12 mouse cellular contexts compared by ENCODE assay signal in genomic region chr4:135895071-135895571, GRCm38 (mm10). TPM values are rescaled to one million over a fixed set of nuclear protein-coding genes. Genes with fewer than 3 reads are reported as not detected.
DNase-seq lines count a peak whose midpoint lies in the region; ATAC-seq and TF ChIP-seq lines count a peak whose summit lies in the region.
"Had no signal": no experiment of that assay in that cellular context is flagged by ENCODE, and none has a peak within 500 bp of the region (broad histone marks: within the 10 kb centered on the region; RNA-seq: fewer than 3 reads in every experiment).

Gene Cnr2 (plus strand): TSS chr4:135895394.

- 27% methylated on average over 8 of the region's 8 CpGs for WGBS in heart, embryonic 15.5 days
- WGBS in spleen, adult 2 months, result 7% methylated on average over 8 of the region's 8 CpGs

- H3K27ac ChIP-seq in heart, embryonic 15.5 days, result no peak within 1 kb of the TSS
- H3K27ac ChIP-seq in spleen, adult 2 months (ENCODE audit: insufficient read depth, low read length), result peak within 1 kb of the TSS; percentile 92
- H3K27ac ChIP-seq: gastrocnemius, adult 2 months had no signal

- H3K9ac ChIP-seq in heart, embryonic 15.5 days, result 0 out of 2 replicates have a peak within 1 kb of the TSS, but pooled peaks have one; percentile 7

- peak within 1 kb of the TSS; percentile 4; the same call in 1 of the 2 replicates for H3K4me2 ChIP-seq in heart, embryonic 15.5 days

- DNase-seq in heart, postnatal 14 days, result no peak
- DNase-seq in spleen, adult 2 months (ENCODE audit: low read depth in 1 of 2, low spot score in 2 of 2), result peak in 1 of 2 experiments; percentile 62
- no peak for DNase-seq in frontal cortex, adult 2 months (ENCODE audit: extremely low spot score in 1 of 2, low spot score in 1 of 2)
- no peak for DNase-seq in layer of hippocampus, postnatal 25 days (ENCODE audit: extremely low spot score in 1 of 2, low spot score in 1 of 2)
- DNase-seq in adrenal gland, postnatal 36 days, result no peak
- DNase-seq: cerebellum, adult 9-10 months; gastrocnemius, adult 2 months; right cerebral cortex, postnatal 25 days had no signal

- peaks cover 11% of the 10 kb centered on the region for H3K4me1 ChIP-seq in heart, embryonic 15.5 days (replicated peaks)
- H3K4me1 ChIP-seq in spleen, adult 2 months (ENCODE audit: control insufficient read depth, insufficient read depth, insufficient read length), result peaks cover 23% of the 10 kb centered on the region

- ATAC-seq in heart, embryonic 15.5 days (replicated peaks; ENCODE audit: insufficient number of reproducible peaks, insufficient read depth, low FRiP score, low read depth), result no peak
- peak; percentile 57 for ATAC-seq in CD4-positive, CD25-positive, alpha-beta regulatory T cell, adult 4 months
- ATAC-seq in inflammation-experienced regulatory T-cells, adult 6 months, result peak; percentile 58

- intact Hi-C loops in heart, postnatal 14 days (cut with DNase I), result no loop called here

- no peaks in the 10 kb centered on the region for H3K9me3 ChIP-seq in heart, embryonic 15.5 days (replicated peaks)

- no peaks in the 10 kb centered on the region for H3K27me3 ChIP-seq in heart, embryonic 15.5 days
- no peaks in the 10 kb centered on the region for H3K27me3 ChIP-seq in spleen, adult 2 months (ENCODE audit: control insufficient read depth, insufficient read depth, low read length)

- no peaks in the 10 kb centered on the region for H3K36me3 ChIP-seq in heart, embryonic 15.5 days
- H3K36me3 ChIP-seq in spleen, adult 2 months (ENCODE audit: control insufficient read depth, insufficient read depth, low read length), result no peaks in the 10 kb centered on the region

- H3K4me3 ChIP-seq in heart, embryonic 15.5 days, result no peak within 1 kb of the TSS
- H3K4me3 ChIP-seq in spleen, adult 2 months (ENCODE audit: extremely low read depth, insufficient read depth, insufficient read length), result peak within 1 kb of the TSS; percentile 71
- H3K4me3 ChIP-seq: gastrocnemius, adult 2 months had no signal

- TF ChIP-seq POLR2A in spleen, adult 2 months (IDR thresholded peaks at IDR 0.05; ENCODE audit: low read depth, low read length), result no peak; the same call in 1 of the 2 replicates

- no peak for TF ChIP-seq CTCF in spleen, adult 2 months (IDR thresholded peaks at IDR 0.05; ENCODE audit: extremely low read depth, insufficient read depth, insufficient read length, insufficient replicate concordance)

RNA-seq across cellular contexts. Expression of gene Cnr2, which starts in this region (rescaled TPM):
- polyA plus RNA-seq in heart, embryonic 15.5 days (2015; fragmentation: Nextera tagmentation; extraction: Ambion mirVana), result 0.49 and 0.55 TPM in 2 replicates
- under 1 TPM; 0.76 to 0.93 TPM for total RNA-seq in heart, postnatal 14 days (2021)
- polyA plus RNA-seq in CD4-positive, CD25-positive, alpha-beta regulatory T cell, adult 4 months (2017; shearing (Covaris generic)), result 10 to 100 TPM in 1 of 2 experiments, 1 to 10 TPM in 1; 7.5 to 17.0 TPM
- 1 to 10 TPM; 1.9 to 8.0 (median 7.0) TPM for polyA plus RNA-seq in inflammation-experienced regulatory T-cells, adult 6 months (2017; shearing (Covaris generic))
- polyA plus RNA-seq in spleen, adult 2 months (2012; rRNA removed), result 44.8 and 47.2 TPM in 2 replicates
- 0.11 and 0.14 TPM in 2 replicates for polyA plus RNA-seq in frontal cortex, adult 2 months (2012; rRNA removed)
- under 1 TPM in 1 of 2 experiments, not detected in 1; 0.21 TPM for total RNA-seq in layer of hippocampus, postnatal 25 days (2021)
- 1 to 10 TPM; 1.3 to 1.6 TPM for total RNA-seq in adrenal gland, postnatal 36 days (2021)
- total RNA-seq: left cerebral cortex, adult 18-20 months had no signal
